Mouse (Mus musculus) MEL (cell line): ENCODE measurements around the gene Ctnnd2. TPM values are rescaled to one million over a fixed set of nuclear protein-coding genes. Genes with fewer than 3 reads are reported as not detected.

ENCODE experiments used
- DNase-seq: peaks from one replicate; pipeline ENCODE4 v3.0.0; 2011; ENCODE audit warnings: low read depth, low spot score
- H3K27ac ChIP-seq: 2 replicates; pipeline ENCODE4 v1.5.1; 2012; ENCODE audit warnings: low read depth, mild to moderate bottlenecking, control low read depth, low read length, moderate library complexity; ENCODE audit not compliant: control insufficient read depth
- H3K27me3 ChIP-seq, 2 experiments: fragments of 150-350 bp in 1 of 2; sonication (generic) in 1 of 2; 2 replicates each; pipeline ENCODE4 v1.6.1; 2012; ENCODE audit warnings: low read length in 2 of 2, mild to moderate bottlenecking in 2 of 2, improper control_type of control experiment in 1 of 2, moderate library complexity in 1 of 2; ENCODE audit not compliant: insufficient read depth in 2 of 2, control insufficient read depth in 1 of 2
- H3K36me3 ChIP-seq, 2 experiments: 2 replicates each; pipeline ENCODE4 v1.6.1; 2012 to 2014; ENCODE audit warnings: low read length in 2 of 2, improper control_type of control experiment in 1 of 2, inconsistent platforms in 1 of 2, mild to moderate bottlenecking in 1 of 2; ENCODE audit not compliant: insufficient read depth in 2 of 2, control insufficient read depth in 1 of 2
- H3K4me1 ChIP-seq, 2 experiments: fragments of 150-350 bp in 1 of 2; sonication (generic) in 1 of 2; 2 replicates each; pipeline ENCODE4 v1.6.1; 2012; ENCODE audit warnings: low read length in 2 of 2, improper control_type of control experiment in 1 of 2, mild to moderate bottlenecking in 1 of 2; ENCODE audit not compliant: insufficient read depth in 2 of 2, control insufficient read depth in 1 of 2
- H3K4me3 ChIP-seq, 2 experiments: fragments of 150-350 bp in 1 of 2; sonication (generic) in 1 of 2; 2 replicates each; pipeline ENCODE4 v1.5.1; 2012; ENCODE audit warnings: low read depth in 2 of 2, low read length in 2 of 2, mild to moderate bottlenecking in 2 of 2, moderate library complexity in 2 of 2, control low read depth in 1 of 2, improper control_type of control experiment in 1 of 2; ENCODE audit not compliant: control insufficient read depth in 1 of 2, insufficient read depth in 1 of 2
- H3K79me2 ChIP-seq: 2 replicates; pipeline ENCODE4 v1.6.1; 2012; ENCODE audit warnings: mild to moderate bottlenecking, low read length, moderate library complexity; ENCODE audit not compliant: control insufficient read depth, poor library complexity, insufficient read depth
- H3K9ac ChIP-seq: 2 replicates; pipeline ENCODE4 v1.6.1; 2012; ENCODE audit warnings: low read depth, mild to moderate bottlenecking, control low read depth, low read length, moderate library complexity; ENCODE audit not compliant: control insufficient read depth, poor library complexity, severe bottlenecking
- H3K9me3 ChIP-seq: fragments of 150-350 bp; sonication (generic); replicated peaks from 2 replicates; pipeline ENCODE4 v1.6.1; 2012; ENCODE audit warnings: mild to moderate bottlenecking, low read length, improper control_type of control experiment, moderate library complexity; ENCODE audit not compliant: insufficient read depth
- CHD1 ChIP-seq: IDR thresholded peaks from 2 replicates; pipeline ENCODE4 v1.6.1; 2012; ENCODE audit warnings: low read depth, mild to moderate bottlenecking, inconsistent platforms, low read length, improper control_type of control experiment
- CTCF ChIP-seq, 3 experiments: IDR thresholded peaks in 2 of 3; conservative IDR thresholded peaks in 1 of 3; 2 replicates each; pipeline ENCODE4 v1.5.1; 2011 to 2012; ENCODE audit warnings: low read length in 3 of 3, low read depth in 2 of 3, mild to moderate bottlenecking in 2 of 3, improper control_type of control experiment in 1 of 3, inconsistent platforms in 1 of 3, mixed read lengths in 1 of 3, moderate library complexity in 1 of 3; ENCODE audit not compliant: control insufficient read depth in 1 of 3, insufficient read depth in 1 of 3, poor library complexity in 1 of 3, severe bottlenecking in 1 of 3
- ELF1 ChIP-seq: IDR thresholded peaks from 2 replicates; pipeline ENCODE4 v1.6.1; 2014; ENCODE audit warnings: low read depth, mild to moderate bottlenecking, inconsistent platforms, low read length, improper control_type of control experiment, moderate library complexity
- GATA1 ChIP-seq: IDR thresholded peaks from 2 replicates; pipeline ENCODE4 v1.6.1; 2011; ENCODE audit warnings: low read depth, low read length, improper control_type of control experiment
- HCFC1 ChIP-seq: IDR thresholded peaks from 2 replicates; pipeline ENCODE4 v1.6.1; 2012; ENCODE audit warnings: low read depth, mild to moderate bottlenecking, inconsistent platforms, low read length, improper control_type of control experiment, moderate library complexity
- KAT2A ChIP-seq: conservative IDR thresholded peaks from 2 replicates; pipeline ENCODE4 v1.6.1; 2012; ENCODE audit warnings: low read depth, low read length, improper control_type of control experiment, inconsistent platforms
- MEF2A ChIP-seq: IDR thresholded peaks from 2 replicates; pipeline ENCODE4 v1.6.1; 2014; ENCODE audit warnings: low read depth, mild to moderate bottlenecking, inconsistent platforms, low read length, improper control_type of control experiment; ENCODE audit not compliant: poor library complexity, insufficient replicate concordance, severe bottlenecking; ENCODE audit errors: extremely low read depth
- MXI1 ChIP-seq: IDR thresholded peaks from 2 replicates; pipeline ENCODE4 v1.6.1; 2011; ENCODE audit warnings: mild to moderate bottlenecking, low read depth, low read length, improper control_type of control experiment
- MYB ChIP-seq: IDR thresholded peaks from 2 replicates; pipeline ENCODE4 v1.6.1; 2011; ENCODE audit warnings: mild to moderate bottlenecking, low read depth, low read length, improper control_type of control experiment
- MYC ChIP-seq: IDR thresholded peaks from 2 replicates; pipeline ENCODE4 v1.6.1; 2011; ENCODE audit warnings: low read depth, mild to moderate bottlenecking, low read length, improper control_type of control experiment, moderate library complexity
- NELFE ChIP-seq: IDR thresholded peaks from 2 replicates; pipeline ENCODE4 v1.6.1; 2011; ENCODE audit warnings: low read depth, low read length, improper control_type of control experiment
- POLR2AphosphoS5 ChIP-seq: IDR thresholded peaks from 2 replicates; pipeline ENCODE4 v1.6.1; 2012; ENCODE audit warnings: low read depth, borderline replicate concordance, mild to moderate bottlenecking, inconsistent platforms, low read length, moderate library complexity, mixed read lengths
- RCOR1 ChIP-seq: IDR thresholded peaks from 2 replicates; pipeline ENCODE4 v1.6.1; 2012; ENCODE audit warnings: low read depth, mild to moderate bottlenecking, inconsistent platforms, low read length, improper control_type of control experiment
- TAL1 ChIP-seq: IDR thresholded peaks from 2 replicates; pipeline ENCODE4 v1.6.1; 2012; ENCODE audit warnings: mild to moderate bottlenecking, inconsistent platforms, low read length, moderate library complexity, mixed read lengths
- ZKSCAN1 ChIP-seq: IDR thresholded peaks from 2 replicates; pipeline ENCODE4 v1.6.1; 2012; ENCODE audit warnings: low read depth, mild to moderate bottlenecking, inconsistent platforms, low read length, improper control_type of control experiment, moderate library complexity
- ZMIZ1 ChIP-seq: IDR thresholded peaks from 2 replicates; pipeline ENCODE4 v1.6.1; 2012; ENCODE audit warnings: low read depth, mild to moderate bottlenecking, inconsistent platforms, low read length, improper control_type of control experiment, moderate library complexity
- polyA plus RNA-seq, 2 experiments: library from polyadenylated mRNA; stranded (reverse) in 1 of 2; unstranded in 1 of 2; fragments of >175 nt in 1 of 2; fragments of >200 nt in 1 of 2; gene quantifications; 2 replicates each; pipeline versions ENCODE4 v1.2.1 to v1.2.4; 2012; ENCODE audit warnings: low replicate concordance in 2 of 2, low read depth in 1 of 2; ENCODE audit not compliant: insufficient read length in 2 of 2, insufficient read depth in 1 of 2, missing spikeins in 1 of 2
- total RNA-seq: library from RNA; depleted of rRNA; stranded (reverse); fragments of 300-350 nt; gene quantifications from 2 replicates; pipeline ENCODE4 v1.2.3, GENCODE M21; 2012

Ctnnd2 gene
- total and polyA plus RNA-seq, 3 experiments = 0.03 TPM; not detected in 2

DNA sequence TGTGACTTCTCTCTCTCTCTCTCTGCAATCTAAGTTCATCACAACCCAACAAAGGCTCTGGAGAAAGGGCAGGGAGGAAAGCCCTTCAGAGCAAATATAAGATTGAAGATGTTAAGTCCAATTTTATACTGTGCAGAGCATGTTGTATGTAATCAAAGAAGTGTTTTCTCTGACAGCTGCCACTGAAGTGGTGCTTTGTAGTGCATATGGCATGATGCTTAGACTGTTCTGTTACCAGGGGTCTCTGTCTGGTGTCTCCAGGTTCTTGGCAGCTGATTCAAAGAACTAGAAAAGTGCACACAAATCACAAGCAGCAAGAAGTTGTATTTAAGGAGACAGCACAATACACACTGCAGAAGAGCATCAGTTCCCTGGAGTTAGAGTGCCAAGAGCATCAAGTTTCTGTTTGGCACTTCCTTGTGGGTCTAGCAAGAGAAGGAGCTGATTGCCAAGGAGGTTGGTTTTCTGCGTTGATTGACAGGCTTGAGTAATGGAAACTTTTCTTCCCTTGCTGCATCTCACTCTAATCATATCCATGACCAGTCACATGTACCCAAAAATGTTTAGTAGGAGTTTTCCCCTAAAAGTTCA lies 590.4 kb downstream of the Ctnnd2 start:
- H3K27me3 ChIP-seq = no peaks in the 10 kb centered on the region
- H3K36me3 ChIP-seq = no peaks in the 10 kb centered on the region
- no peak for DNase-seq
- no peaks in the 10 kb centered on the region for H3K9me3 ChIP-seq
- H3K4me3 ChIP-seq = no peak overlapping the region
- no peaks in the 10 kb centered on the region for H3K4me1 ChIP-seq
- no peak for TF ChIP-seq MEF2A
- no peak for TF ChIP-seq ZKSCAN1
- no peak for TF ChIP-seq MXI1
- no peak for TF ChIP-seq POLR2AphosphoS5
- no peak for TF ChIP-seq CTCF (IDR thresholded peaks at IDR 0.05 in 2 of 3, conservative IDR thresholded peaks at IDR 0.05 in 1 of 3; ENCODE audit: control insufficient read depth in 1 of 3, insufficient read depth in 1 of 3, low read depth in 2 of 3, low read length in 3 of 3, poor library complexity in 1 of 3, severe bottlenecking in 1 of 3)
- TF ChIP-seq TAL1 = no peak
- H3K9ac ChIP-seq = no peak overlapping the region
- no peaks in the 10 kb centered on the region for H3K79me2 ChIP-seq
- no peak overlapping the region for H3K27ac ChIP-seq

DNA sequence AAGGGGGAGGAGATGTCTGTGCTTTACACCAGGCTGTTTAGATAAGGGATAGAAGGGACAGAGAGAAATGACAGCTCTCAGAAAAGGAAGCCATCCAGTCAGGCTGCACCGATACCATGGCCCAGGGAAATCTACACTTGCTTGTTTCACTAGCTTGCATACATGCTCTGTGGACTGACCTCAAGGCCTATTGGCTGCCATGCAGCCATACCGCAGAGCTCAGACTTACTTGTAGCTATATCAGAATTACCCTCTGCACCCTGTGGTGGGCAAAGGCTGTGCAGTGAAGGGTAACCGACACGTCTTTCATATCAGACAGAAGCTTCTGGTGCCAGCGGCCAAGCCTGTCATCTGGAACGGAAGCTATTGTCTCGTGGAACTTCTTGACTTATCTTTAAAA lies 604.5 kb downstream of the Ctnnd2 start:
- H3K9me3 ChIP-seq = no peaks in the 10 kb centered on the region
- no peaks in the 10 kb centered on the region for H3K4me1 ChIP-seq
- H3K27ac ChIP-seq = no peak overlapping the region
- H3K36me3 ChIP-seq = no peaks in the 10 kb centered on the region
- TF ChIP-seq MYB (no peak), MEF2A (no peak), GATA1 (no peak), ZKSCAN1 (no peak), RCOR1 (no peak), ZMIZ1 (no peak), CHD1 (no peak), POLR2AphosphoS5 (no peak), MYC (no peak), KAT2A (no peak), NELFE (no peak), HCFC1 (no peak), MXI1 (no peak), TAL1 (no peak), ELF1 (no peak)
- H3K27me3 ChIP-seq = no peaks in the 10 kb centered on the region
- no peak overlapping the region for H3K9ac ChIP-seq
- no peaks in the 10 kb centered on the region for H3K79me2 ChIP-seq
- no peak for DNase-seq
- no peak overlapping the region for H3K4me3 ChIP-seq
